Mouse (Mus musculus) heart, postnatal 14 days (tissue): Measurements from ENCODE around the gene Ctdsp1. TPM values are rescaled to one million over a fixed set of nuclear protein-coding genes. Genes with fewer than 3 reads are reported as not detected.

ENCODE experiments used
- DNase-seq, 2 experiments: peaks; one replicate each; pipeline ENCODE4 v3.0.0; 2021 to 2022
- intact Hi-C: fragments of 180-260 bp; cut with DNase I; formaldehyde crosslinking; loops from one replicate; pipeline ENCODE4 v1.15.1; 2025
- microRNA-seq, 2 experiments: library from miRNA; unstranded; fragments of <30 nt; microRNA quantifications; one replicate each; pipeline ENCODE4 v1.2.0; 2021 to 2022
- total RNA-seq, 2 experiments: library from RNA; stranded (reverse); gene quantifications; 2 replicates each; pipeline ENCODE4 v1.2.3; 2021

The Ctdsp1 gene
- total RNA-seq, 2 experiments from 2014 or later = 106 to 118 TPM

DNA sequence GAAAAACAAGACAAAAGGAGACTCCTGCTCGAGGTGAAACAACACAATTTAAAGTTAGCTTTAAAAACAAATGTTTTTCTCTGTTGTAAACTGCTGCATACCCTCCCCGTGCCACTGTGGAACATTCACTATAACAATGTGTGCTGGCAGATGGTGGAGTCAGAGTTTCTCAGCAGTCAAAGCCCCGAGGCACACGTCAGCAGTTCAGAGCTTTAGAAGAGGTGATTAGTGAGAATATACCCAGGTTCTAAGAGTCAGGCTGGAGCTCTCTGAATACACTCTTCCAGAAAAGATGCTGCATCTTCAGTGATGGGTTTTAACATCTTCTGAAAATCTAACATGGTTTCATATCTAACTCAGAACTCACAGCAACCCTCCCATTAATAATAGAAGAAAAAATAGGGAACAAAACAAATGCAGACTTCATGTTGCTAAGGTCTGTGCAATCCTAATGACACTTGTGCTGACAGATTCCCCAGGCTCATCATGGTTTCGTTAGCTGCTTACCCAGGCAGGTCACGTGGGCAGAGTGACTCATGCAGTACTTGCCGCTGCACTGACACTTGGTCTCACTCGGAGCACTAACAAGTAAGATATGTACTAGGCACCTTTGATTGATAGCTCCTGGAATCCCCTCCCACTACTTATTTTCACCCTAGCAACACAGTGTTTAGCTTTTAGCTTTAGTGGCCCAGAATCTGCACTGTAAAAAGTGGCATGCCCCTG, 46.6 kb downstream of the Ctdsp1 start:
- peak; percentile 36 for DNase-seq
- intact Hi-C loops = no loop called here

DNA sequence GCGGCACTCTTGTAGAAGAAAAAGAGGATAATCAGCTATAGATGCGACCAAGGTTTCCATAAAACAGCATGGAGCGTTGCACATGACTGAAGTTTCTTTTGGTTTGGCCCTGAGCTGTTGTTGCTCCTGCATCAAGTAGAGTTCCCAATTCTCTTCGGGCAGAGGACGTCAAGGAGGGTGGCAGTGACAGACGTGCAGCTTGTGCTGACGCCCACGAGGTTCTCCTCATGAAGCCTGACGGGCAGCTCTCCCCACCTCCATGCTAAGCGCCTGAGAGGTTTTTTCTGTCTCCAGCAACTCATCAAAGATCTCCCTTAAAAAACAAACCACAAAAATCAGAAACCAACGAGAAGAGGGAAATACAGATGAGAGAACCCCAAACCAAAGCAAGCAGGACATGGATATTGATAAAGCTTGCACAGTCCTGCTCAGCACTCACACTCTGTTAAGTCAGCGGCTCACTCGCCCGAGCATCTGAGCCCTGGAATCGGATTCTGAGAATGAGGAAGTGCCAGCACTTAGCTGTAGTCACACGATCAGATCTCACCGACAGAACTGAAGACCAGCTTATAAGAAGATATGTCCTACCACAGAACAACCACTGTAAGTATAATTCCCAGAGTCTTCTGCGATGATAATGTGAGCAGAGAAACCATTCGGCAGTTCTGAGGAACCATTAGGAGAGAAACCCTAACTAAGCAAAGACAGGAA, 48.0 kb downstream of the Ctdsp1 start:
- intact Hi-C loops = no loop called here
- no peak for DNase-seq

- no peak for DNase-seq
- intact Hi-C loops = no loop called here
Observed at GRCm38 (mm10) chr1:74444538-74444937, 53.2 kb downstream of the Ctdsp1 start.

Small RNA genes lying within 50 kb of the gene (microRNA-seq; reads per million reads assigned to microRNA genes)
- gene Mir26b = 5,602 to 27,672 reads per million in 2 experiments

Other genes with a start within 250 kb of the Ctdsp1 start
- gene Cxcr2, start 237.5 kb upstream of the Ctdsp1 start, total RNA-seq = under 1 TPM; 0.07 to 0.10 TPM
- gene Cxcr1, start 196.9 kb upstream of the Ctdsp1 start, total RNA-seq = not detected
- gene Arpc2, start 155.4 kb upstream of the Ctdsp1 start, total RNA-seq = 100 to 1,000 TPM; 143 to 165 TPM
- gene Gpbar1, start 113.0 kb upstream of the Ctdsp1 start, total RNA-seq = not detected
- gene Aamp, start 106.8 kb upstream of the Ctdsp1 start, total RNA-seq = 10 to 100 TPM; 95.5 to 98.9 TPM
- 100 to 1,000 TPM; 190 to 191 TPM for gene Pnkd, start 106.6 kb upstream of the Ctdsp1 start, total RNA-seq
- gene Tmbim1, start 85.9 kb upstream of the Ctdsp1 start, total RNA-seq = 10 to 100 TPM; 34.6 to 39.4 TPM
- under 1 TPM; 0.12 to 0.67 TPM for gene Catip, start 29.4 kb upstream of the Ctdsp1 start, total RNA-seq
- gene Slc11a1, start 16.3 kb upstream of the Ctdsp1 start, total RNA-seq = 1 to 10 TPM; 2.7 to 4.1 TPM
- gene Vil1, start 17.9 kb downstream of the Ctdsp1 start, total RNA-seq = under 1 TPM; 0.65 to 0.83 TPM
- gene Cnot9, start 114.5 kb downstream of the Ctdsp1 start, total RNA-seq = 10 to 100 TPM; 16.0 to 17.2 TPM
- gene Plcd4, start 151.4 kb downstream of the Ctdsp1 start, total RNA-seq = not detected
- gene Usp37, start 152.8 kb downstream of the Ctdsp1 start, total RNA-seq = 10 to 100 TPM; 10.8 to 12.4 TPM
- gene Zfp142, start 196.7 kb downstream of the Ctdsp1 start, total RNA-seq = 10 to 100 TPM; 12.1 to 14.2 TPM
- 10 to 100 TPM; 25.3 to 27.0 TPM for gene Bcs1l, start 196.8 kb downstream of the Ctdsp1 start, total RNA-seq
- 10 to 100 TPM; 16.5 to 21.5 TPM for gene Rnf25, start 209.9 kb downstream of the Ctdsp1 start, total RNA-seq
- gene Stk36, start 209.9 kb downstream of the Ctdsp1 start, total RNA-seq = 1 to 10 TPM in 1 of 2 experiments, under 1 TPM in 1; 1.00 to 1.6 TPM